Mouse (Mus musculus): ENCODE data around the gene 4930442H23Rik.
"Not testable (repeated sequence)": the region's sequence is repeated elsewhere in the genome, so short reads cannot be mapped to it uniquely, and the experiment has no call there.

The 4930442H23Rik gene

DNA sequence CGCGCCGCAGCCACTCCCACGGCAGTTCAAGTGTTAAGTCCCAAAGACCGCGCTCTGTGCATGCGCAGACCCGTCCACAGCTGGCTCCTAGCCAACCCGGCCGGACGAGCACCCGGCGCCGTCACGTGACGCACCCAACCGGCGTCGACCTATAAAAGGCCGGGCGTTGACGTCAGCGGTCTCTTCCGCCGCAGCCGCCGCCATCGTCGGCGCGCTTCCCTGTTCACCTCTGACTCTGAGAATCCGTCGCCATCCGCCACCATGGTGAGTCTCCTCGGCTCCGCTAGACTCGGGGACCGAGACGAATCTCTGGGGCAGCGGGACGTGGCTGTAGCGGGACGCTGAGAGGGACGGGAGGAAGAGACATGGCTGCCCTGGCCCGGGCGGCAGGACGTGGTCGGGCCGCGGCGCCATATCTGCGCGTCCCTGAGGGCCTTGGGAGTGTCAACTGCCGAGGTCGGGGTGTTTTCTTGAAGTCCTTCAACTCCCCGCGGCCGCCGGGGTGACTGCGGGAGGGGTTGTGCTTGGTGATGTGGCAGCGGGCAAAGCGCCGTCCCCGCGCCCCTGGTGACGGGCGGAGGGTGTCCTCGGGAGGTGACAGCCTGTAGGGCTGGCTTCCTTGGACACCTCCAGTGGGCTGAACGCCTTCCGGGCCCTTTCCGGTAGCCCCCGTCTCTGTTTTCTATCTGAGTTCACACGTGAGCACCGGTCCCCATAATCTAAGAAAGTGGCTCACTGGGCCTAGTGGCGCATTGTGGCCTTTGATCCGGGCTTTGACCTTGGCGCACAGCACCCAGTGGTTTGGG, 7.0 kb downstream of the 4930442H23Rik start, which contains the start of gene Eef2:
Eef2 (plus strand) TSS at position 166 of the 806 bp plus-strand sequence.
- peak; percentile 100 for DNase-seq

GRCm38 (mm10) chr10:81175936-81176465, 7.6 kb downstream of the 4930442H23Rik start:
- DNase-seq: no peak

DNA sequence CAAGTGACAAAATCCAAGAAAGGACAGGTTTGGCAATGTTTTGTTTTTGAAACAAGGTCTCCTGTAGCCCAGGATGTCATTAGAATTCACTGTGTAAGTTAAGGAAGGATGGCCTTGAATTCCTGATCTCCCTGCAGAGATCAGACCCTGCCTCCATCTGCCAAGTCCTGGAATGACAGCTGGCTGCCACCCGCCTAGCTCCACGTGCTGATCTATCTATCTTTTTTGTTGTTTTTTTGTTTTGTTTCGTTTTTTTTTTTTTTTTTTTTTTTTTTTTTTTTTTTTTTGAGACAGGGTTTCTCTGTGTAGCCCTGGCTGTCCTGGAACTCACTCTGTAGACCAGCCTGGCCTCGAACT, 8.3 kb downstream of the 4930442H23Rik start:
- DNase-seq: not testable (repeated sequence)

DNA sequence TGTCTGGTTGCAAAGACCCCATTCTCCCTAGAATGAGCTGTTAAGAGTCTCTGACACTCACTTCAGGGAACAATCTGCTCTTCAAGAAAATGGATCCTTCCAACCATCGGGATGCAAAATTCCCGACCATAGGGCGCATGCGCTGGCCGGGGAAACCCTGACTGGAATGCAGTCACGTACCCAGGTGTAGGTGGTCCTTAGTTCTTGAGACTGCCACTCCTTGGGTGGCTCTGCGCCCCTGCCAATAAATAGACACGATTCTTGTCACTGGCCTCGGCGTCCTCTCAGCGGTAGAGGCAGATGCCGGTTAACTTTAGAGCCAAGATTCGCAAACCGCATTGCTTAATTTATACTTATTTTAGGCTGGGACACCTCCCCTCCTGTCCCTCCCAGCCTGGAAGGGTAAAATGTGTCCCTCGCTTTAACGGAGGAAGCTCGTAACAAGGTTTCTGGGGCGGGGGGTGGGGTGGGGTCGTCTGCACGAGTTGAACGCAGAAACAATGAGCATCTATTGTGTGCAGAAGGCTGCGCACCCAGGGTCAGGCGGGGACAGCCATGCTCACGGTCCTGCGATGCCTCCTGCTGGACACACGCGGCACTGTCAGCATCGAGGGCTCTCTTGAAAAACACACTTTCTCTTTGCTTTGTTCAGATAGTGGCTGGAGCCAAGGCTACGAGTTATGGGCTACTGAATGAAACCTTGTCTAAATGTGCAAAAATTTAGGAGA, 8.9 kb downstream of the 4930442H23Rik start:
- DNase-seq: peak; percentile 90

DNA sequence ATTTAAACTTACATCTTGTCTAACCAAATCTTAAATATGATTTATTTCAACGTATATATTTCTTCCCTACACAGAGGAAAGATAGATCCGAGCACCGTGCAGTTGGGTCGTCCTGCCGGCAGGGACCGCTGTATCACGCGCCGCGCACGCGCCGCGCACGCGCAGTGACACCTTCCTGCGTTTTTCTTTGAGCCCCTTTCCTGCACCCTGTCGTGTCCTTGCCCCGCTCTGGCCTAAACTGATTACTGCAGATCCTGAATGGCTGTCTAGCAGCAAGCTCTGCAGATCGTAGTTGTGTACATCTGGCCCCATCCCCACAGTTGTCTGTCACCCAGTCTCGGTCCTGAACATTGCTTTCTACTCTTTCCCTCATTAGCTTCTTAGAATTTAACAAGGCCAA, 10.5 kb downstream of the 4930442H23Rik start:
- DNase-seq: peak; percentile 83

DNA sequence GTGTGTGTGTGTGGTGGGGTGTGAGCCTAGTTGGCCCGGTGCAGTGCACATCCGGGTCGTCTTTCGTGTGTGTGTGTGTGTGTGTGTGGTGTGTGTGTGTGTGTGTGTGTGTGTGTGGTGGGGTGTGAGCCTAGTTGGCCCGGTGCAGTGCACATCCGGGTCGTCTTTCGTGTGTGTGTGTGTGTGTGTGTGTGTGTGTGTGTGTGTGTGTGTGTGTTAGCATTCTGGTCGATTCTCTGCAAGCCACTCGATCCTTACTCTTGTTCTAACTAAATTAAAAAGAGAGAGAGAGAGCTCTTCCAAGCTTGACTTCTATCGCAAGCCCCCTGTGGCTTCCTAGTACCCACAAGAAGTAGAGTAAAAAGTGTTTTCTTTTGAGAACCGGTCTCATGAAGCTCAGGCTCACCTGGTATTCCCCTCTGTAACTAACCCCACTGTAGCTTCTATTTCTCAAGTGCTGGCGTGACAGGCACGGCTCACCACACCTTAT, 14.2 kb downstream of the 4930442H23Rik start:
- not testable (repeated sequence) for DNase-seq

- DNase-seq: peak; percentile 74
Measured at GRCm38 (mm10) chr10:81168521-81169244, 15.0 kb downstream of the 4930442H23Rik start.

- DNase-seq: no peak
Measured at GRCm38 (mm10) chr10:81168087-81168431, 15.6 kb downstream of the 4930442H23Rik start.

DNA sequence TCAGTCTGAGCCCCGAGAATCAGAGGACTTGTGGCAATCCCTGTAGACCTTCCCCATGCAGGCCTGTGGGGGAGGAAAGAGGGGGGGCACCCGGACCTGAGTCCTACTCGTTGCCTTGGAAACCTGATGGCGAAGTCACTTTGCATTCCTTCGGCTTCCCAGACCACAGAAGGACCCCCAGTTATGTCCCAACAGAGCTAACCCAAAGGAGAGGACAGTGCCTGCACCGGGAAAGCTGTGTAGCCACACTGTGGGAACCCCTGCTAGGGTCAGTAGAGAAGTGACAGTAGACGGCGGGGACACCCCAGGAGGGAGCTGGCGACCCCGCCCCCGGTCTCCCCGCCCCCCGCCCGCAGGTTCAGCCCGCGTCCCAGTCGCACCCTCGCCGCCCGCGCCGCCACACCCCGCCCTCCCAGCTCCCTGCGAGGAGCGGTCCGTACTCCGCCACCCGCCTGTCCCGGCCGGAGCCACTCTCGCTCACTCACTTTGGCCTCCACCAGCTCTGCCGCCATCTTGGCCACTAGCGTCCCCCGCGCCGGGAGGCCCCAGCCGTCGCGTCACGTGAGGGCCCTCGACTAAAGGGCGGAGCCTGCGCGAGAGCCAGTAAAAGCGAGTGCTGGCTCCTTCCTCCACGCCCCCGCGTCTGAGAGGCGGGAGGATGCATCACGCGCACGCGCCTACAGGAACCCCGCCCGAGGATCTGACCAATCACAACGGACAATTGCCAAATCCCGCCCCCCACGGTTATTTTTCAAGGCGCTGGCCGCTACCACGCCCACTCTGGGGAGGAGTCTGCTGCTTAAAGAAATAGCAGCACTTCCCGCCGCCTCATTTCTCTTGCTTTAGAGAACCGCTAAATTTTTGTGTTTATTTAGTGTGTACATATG, 16.2 kb downstream of the 4930442H23Rik start, which contains the start of gene Pias4:
Pias4 (minus strand) TSS at position 724 of the 887 bp plus-strand sequence.
- DNase-seq: peak; percentile 100

DNA sequence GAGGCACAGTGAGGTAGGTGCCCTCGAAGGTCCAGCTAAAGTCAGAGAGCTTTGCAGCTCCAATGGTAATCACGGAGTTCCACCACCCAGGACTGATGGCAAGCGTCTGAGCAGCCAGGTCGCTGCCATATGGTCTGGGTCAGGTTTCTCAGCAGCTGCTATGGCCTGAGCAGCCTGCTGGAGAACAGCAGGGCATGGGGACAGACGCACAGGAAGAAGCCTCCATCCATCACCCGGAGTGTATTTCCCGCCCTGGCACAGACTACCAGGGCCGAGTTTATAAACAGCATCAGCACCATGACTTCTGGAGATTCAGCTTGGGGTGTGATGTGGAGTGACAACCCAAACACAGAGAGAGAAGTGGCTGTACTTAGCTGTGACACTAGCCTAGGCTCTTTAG, 18.5 kb downstream of the 4930442H23Rik start:
- no peak for DNase-seq

- DNase-seq: no peak
Measured at GRCm38 (mm10) chr10:81162318-81162652, 21.4 kb downstream of the 4930442H23Rik start.

- no peak for DNase-seq
Measured at GRCm38 (mm10) chr10:81161602-81162317, 21.9 kb downstream of the 4930442H23Rik start.

GRCm38 (mm10) chr10:81154736-81155135, 28.9 kb downstream of the 4930442H23Rik start:
- DNase-seq: no peak

DNA sequence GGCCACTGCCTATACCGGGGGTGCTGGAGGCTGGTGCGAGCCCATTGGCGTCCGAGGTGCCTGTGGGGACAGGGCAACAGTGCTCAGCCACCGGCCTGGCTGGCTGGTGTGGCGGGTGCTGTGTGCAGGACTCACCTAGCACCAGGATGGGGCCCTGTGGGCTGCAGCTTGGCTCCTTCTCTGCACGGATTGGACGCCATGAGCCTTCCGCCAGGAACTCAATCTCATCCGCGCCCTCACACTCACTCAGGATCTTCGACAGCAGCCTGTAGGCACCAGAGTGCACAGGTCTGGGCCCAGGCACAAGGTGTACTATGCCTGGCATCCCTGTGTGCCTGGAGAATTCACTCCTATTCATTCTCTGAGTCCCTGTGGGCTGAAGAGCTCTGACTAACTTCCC, 29.3 kb downstream of the 4930442H23Rik start:
- DNase-seq: no peak

- no peak for DNase-seq
Measured at GRCm38 (mm10) chr10:81152609-81153008, 31.0 kb downstream of the 4930442H23Rik start.

DNA sequence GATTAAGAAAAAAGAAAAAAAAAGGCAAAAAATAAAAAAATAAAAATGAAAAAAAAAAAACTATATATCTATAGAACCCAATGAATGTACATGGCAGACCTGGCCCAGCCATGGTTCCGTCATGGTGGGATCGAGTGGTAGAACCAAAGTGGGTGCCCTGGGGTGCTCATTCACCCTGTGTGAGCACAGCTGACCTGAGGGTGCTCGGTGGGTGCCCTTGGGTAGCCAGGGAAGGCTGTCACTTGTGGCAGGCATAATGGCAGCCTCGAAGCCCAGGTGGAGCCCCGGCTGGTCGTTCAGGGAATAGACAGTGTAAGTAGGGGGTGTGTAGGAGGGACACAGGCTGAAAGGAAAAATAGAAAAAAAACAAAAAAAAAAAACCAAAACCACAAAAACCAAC, 32.4 kb downstream of the 4930442H23Rik start:
- no peak for DNase-seq

GRCm38 (mm10) chr10:81146296-81146695, 37.4 kb downstream of the 4930442H23Rik start:
- DNase-seq: no peak

GRCm38 (mm10) chr10:81145778-81146177, 37.9 kb downstream of the 4930442H23Rik start:
- DNase-seq: no peak

GRCm38 (mm10) chr10:81145307-81145706, 38.3 kb downstream of the 4930442H23Rik start:
- DNase-seq: no peak

DNA sequence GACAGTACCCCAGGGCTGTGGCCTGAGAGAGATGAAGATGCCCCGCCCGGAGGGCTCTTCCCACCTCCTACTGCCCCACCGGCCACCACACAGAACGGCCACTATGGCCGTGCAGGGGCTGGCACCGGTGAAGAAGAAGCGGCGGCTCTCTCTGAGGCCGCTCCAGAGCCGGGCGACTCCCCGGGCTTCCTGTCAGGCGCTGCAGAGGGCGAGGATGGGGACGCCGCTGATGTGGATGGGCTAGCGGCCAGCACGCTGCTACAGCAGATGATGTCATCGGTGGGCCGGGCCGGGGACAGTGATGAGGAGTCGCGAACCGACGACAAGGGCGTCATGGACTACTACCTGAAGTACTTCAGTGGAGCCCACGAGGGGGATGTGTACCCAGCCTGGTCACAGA, 39.0 kb downstream of the 4930442H23Rik start:
- DNase-seq: no peak

- no peak for DNase-seq
Measured at GRCm38 (mm10) chr10:81143845-81144437, 39.7 kb downstream of the 4930442H23Rik start.

Data from right cerebral cortex, postnatal 14 days (tissue).